Mouse (Mus musculus) CH12.LX (cell line): ENCODE data around the gene Gopc. TPM values are rescaled to one million over a fixed set of nuclear protein-coding genes. Genes with fewer than 3 reads are reported as not detected.
"Not testable (repeated sequence)": the region's sequence is repeated elsewhere in the genome, so short reads cannot be mapped to it uniquely, and the experiment has no call there.

Experiments used
- DNase-seq: peaks from one replicate; pipeline ENCODE4 v3.0.0-alpha.2; 2013; ENCODE audit errors: extremely low read depth
- H3K27ac ChIP-seq: 2 replicates; pipeline ENCODE4 v1.5.1; 2012; ENCODE audit warnings: low read depth, mild to moderate bottlenecking, control low read depth, moderate library complexity; ENCODE audit not compliant: insufficient read depth
- H3K27me3 ChIP-seq: replicated peaks from 2 replicates; pipeline ENCODE3; 2012; ENCODE audit warnings: inconsistent platforms
- H3K36me3 ChIP-seq, 2 experiments: replicated peaks in 1 of 2; 2 replicates each; pipeline versions ENCODE3 to v1.6.1; 2012; ENCODE audit warnings: inconsistent platforms in 1 of 2, low read length in 1 of 2, mild to moderate bottlenecking in 1 of 2, mixed read lengths in 1 of 2, moderate library complexity in 1 of 2; ENCODE audit not compliant: control insufficient read depth in 1 of 2, insufficient read depth in 1 of 2
- H3K4me1 ChIP-seq, 2 experiments: 2 replicates each; pipeline ENCODE4 v1.6.1; 2012; ENCODE audit warnings: inconsistent platforms in 1 of 2, moderate library complexity in 1 of 2; ENCODE audit not compliant: insufficient read depth in 2 of 2, control insufficient read depth in 1 of 2
- H3K4me2 ChIP-seq: 2 replicates; pipeline ENCODE4 v1.6.1; 2012; ENCODE audit warnings: low read depth, mild to moderate bottlenecking, control low read depth; ENCODE audit not compliant: poor library complexity, insufficient read depth, severe bottlenecking
- H3K4me3 ChIP-seq, 3 experiments: fragments of 150-350 bp in 1 of 3; sonication (generic) in 1 of 3; replicated peaks in 1 of 3; 2 replicates each; pipeline versions ENCODE3 to v1.5.1; 2011 to 2012; ENCODE audit warnings: low read depth in 2 of 3, low read length in 2 of 3, mild to moderate bottlenecking in 2 of 3, moderate library complexity in 2 of 3, control low read depth in 1 of 3, improper control_type of control experiment in 1 of 3, inconsistent platforms in 1 of 3, mixed read lengths in 1 of 3; ENCODE audit not compliant: poor library complexity in 1 of 3
- H3K79me2 ChIP-seq: replicated peaks from 2 replicates; pipeline ENCODE4 v1.6.1; 2012; ENCODE audit warnings: mild to moderate bottlenecking, moderate library complexity; ENCODE audit not compliant: control insufficient read depth, poor library complexity, insufficient read depth, severe bottlenecking; ENCODE audit errors: extremely low read depth
- H3K9ac ChIP-seq: 2 replicates; pipeline ENCODE4 v1.6.1; 2012; ENCODE audit warnings: low read depth, mild to moderate bottlenecking, control low read depth, moderate library complexity; ENCODE audit not compliant: insufficient read depth
- H3K9me3 ChIP-seq: replicated peaks from 2 replicates; pipeline ENCODE3; 2012; ENCODE audit warnings: low read length, inconsistent platforms, mixed read lengths
- BHLHE40 ChIP-seq: IDR thresholded peaks from 2 replicates; pipeline ENCODE4 v1.6.1; 2011; ENCODE audit warnings: mild to moderate bottlenecking, low read depth, low read length, improper control_type of control experiment
- CHD2 ChIP-seq: IDR thresholded peaks from 2 replicates; pipeline ENCODE4 v1.6.1; 2011; ENCODE audit warnings: low read length, improper control_type of control experiment
- E2F4 ChIP-seq: IDR thresholded peaks from 2 replicates; pipeline ENCODE4 v1.6.1; 2011; ENCODE audit warnings: low read depth, low read length, improper control_type of control experiment; ENCODE audit not compliant: insufficient replicate concordance
- EP300 ChIP-seq: IDR thresholded peaks from 2 replicates; pipeline ENCODE4 v1.6.1; 2011; ENCODE audit warnings: low read length, improper control_type of control experiment
- ETS1 ChIP-seq: conservative IDR thresholded peaks from 2 replicates; pipeline ENCODE4 v1.6.1; 2012; ENCODE audit warnings: low read depth, mild to moderate bottlenecking, inconsistent platforms, low read length, improper control_type of control experiment, moderate library complexity
- IRF4 ChIP-seq: IDR thresholded peaks from 2 replicates; pipeline ENCODE4 v1.6.1; 2014; ENCODE audit warnings: low read depth, mild to moderate bottlenecking, inconsistent platforms, low read length, improper control_type of control experiment
- JUND ChIP-seq: conservative IDR thresholded peaks from 2 replicates; pipeline ENCODE4 v1.6.1; 2011; ENCODE audit warnings: low read depth, low read length, improper control_type of control experiment
- MAFK ChIP-seq: IDR thresholded peaks from 2 replicates; pipeline ENCODE4 v1.6.1; 2011; ENCODE audit warnings: low read length, improper control_type of control experiment; ENCODE audit not compliant: insufficient replicate concordance
- MAX ChIP-seq: IDR thresholded peaks from 2 replicates; pipeline ENCODE4 v1.6.1; 2011; ENCODE audit warnings: low read length, improper control_type of control experiment
- MXI1 ChIP-seq: IDR thresholded peaks from 2 replicates; pipeline ENCODE4 v1.6.1; 2011; ENCODE audit warnings: mild to moderate bottlenecking, low read depth, low read length, improper control_type of control experiment
- NELFE ChIP-seq: IDR thresholded peaks from 2 replicates; pipeline ENCODE4 v1.6.1; 2011; ENCODE audit warnings: low read depth, low read length, improper control_type of control experiment
- PAX5 ChIP-seq: IDR thresholded peaks from 2 replicates; pipeline ENCODE4 v1.6.1; 2012; ENCODE audit warnings: low read length, inconsistent platforms, mixed read lengths
- SIN3A ChIP-seq: IDR thresholded peaks from 2 replicates; pipeline ENCODE4 v1.6.1; 2012; ENCODE audit warnings: low read length, improper control_type of control experiment, inconsistent platforms
- TBP ChIP-seq: conservative IDR thresholded peaks from 2 replicates; pipeline ENCODE4 v1.6.1; 2011; ENCODE audit warnings: low read depth, low read length, improper control_type of control experiment
- TCF12 ChIP-seq: IDR thresholded peaks from 2 replicates; pipeline ENCODE4 v1.6.1; 2014; ENCODE audit warnings: low read depth, mild to moderate bottlenecking, inconsistent platforms, low read length, improper control_type of control experiment
- USF2 ChIP-seq: conservative IDR thresholded peaks from 2 replicates; pipeline ENCODE4 v1.6.1; 2011; ENCODE audit warnings: low read depth, low read length, improper control_type of control experiment
- ZKSCAN1 ChIP-seq: IDR thresholded peaks from 2 replicates; pipeline ENCODE4 v1.6.1; 2012; ENCODE audit warnings: low read depth, inconsistent platforms, low read length, improper control_type of control experiment, borderline replicate concordance
- dilution Hi-C: fragments of 300-500 bp; cut with MboI; formaldehyde crosslinking; loops from 2 replicates; pipeline ENCODE4 v1.14.3; 2020; ENCODE audit warnings: low sequenced_read_pairs; ENCODE audit not compliant: extremely low pct_unique_long_range_greater_than_20kb, extremely low pct_ligation_motif_present
- in situ Hi-C: fragments of 300-500 bp; cut with MboI; formaldehyde crosslinking; loops from 3 replicates; pipeline ENCODE4 v1.14.3; 2019; ENCODE audit warnings: low sequenced_read_pairs, low pct_ligation_motif_present, low pct_unique_long_range_greater_than_20kb, mixed read lengths
- polyA plus RNA-seq: library from polyadenylated mRNA; unstranded; fragments of >175 nt; gene quantifications from 2 replicates; pipeline ENCODE4 v1.2.1, GENCODE M21; 2012; ENCODE audit warnings: low read depth; ENCODE audit not compliant: insufficient read length
- total RNA-seq, 2 experiments: library from RNA; depleted of rRNA; stranded (reverse); fragments of 300-350 nt in 1 of 2; fragments of >200 nt in 1 of 2; gene quantifications; 2 replicates each; pipeline ENCODE4 v1.2.3; 2012 to 2014

The Gopc gene
- total and polyA plus RNA-seq, 3 experiments, result 9.8 to 17.6 (median 13.1) TPM

DNA sequence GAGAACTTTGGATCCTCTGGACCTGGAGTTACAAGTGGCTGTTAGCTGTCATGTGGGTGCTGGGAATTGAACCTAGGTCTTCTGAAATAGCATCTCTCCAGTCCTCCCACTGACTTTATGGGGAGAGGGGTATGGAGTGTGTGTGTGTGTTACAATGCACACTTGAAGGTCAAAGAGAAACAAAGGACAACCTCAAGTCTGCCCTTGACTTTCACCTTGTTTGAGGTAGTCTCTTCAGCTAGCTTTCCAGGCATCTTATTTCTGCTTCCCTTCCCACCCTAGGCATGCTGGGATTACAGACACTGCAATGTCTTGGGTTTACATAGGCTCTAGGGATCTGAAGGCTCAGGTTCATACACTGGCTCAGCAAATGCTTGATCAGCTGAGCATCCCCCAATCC lies 79.7 kb downstream of the Gopc start:
- Histone ChIP-seq H3K4me3 (no peak overlapping the region), H3K4me1 (no peaks in the 10 kb centered on the region), H3K36me3 (peaks cover 0 to 2% of the 10 kb centered on the region in 2 experiments), H3K9me3 (no peaks in the 10 kb centered on the region), H3K27ac (no peak overlapping the region), H3K27me3 (no peaks in the 10 kb centered on the region), H3K79me2 (no peaks in the 10 kb centered on the region), H3K9ac (no peak overlapping the region), H3K4me2 (no peak overlapping the region)
- in situ Hi-C loops (no loop called here), dilution Hi-C loops (no loop called here)
- no peak for DNase-seq
- TF ChIP-seq NELFE (no peak), JUND (no peak), MAX (no peak), ETS1 (no peak), PAX5 (no peak), SIN3A (no peak), MXI1 (no peak), BHLHE40 (no peak), CHD2 (no peak), MAFK (no peak), EP300 (no peak), IRF4 (no peak)

DNA sequence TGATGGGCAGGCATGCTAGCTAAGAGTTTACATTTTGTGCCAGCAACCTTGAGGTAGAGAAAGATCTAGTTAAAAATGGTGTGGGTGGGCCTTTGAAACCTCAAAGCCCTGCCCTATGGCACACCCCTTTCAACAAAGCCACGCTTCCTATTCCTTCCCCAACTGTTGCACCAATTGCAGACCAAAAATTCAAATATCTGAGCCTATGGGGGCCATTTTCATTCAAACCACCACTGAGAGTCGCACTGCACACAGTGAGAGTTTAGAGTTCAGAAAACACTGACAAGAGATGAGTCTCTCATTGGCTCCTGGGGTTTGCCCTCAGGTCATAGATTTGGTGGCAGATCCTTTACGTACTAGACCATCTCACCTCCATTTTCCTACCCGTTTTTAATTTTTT lies 80.2 kb downstream of the Gopc start:
- Histone ChIP-seq H3K9me3 (no peaks in the 10 kb centered on the region), H3K4me2 (no peak overlapping the region), H3K4me1 (no peaks in the 10 kb centered on the region), H3K79me2 (no peaks in the 10 kb centered on the region), H3K4me3 (no peak overlapping the region), H3K27me3 (no peaks in the 10 kb centered on the region), H3K9ac (no peak overlapping the region), H3K36me3 (peaks cover 0 to 2% of the 10 kb centered on the region in 2 experiments), H3K27ac (no peak overlapping the region)
- dilution Hi-C loops (no loop called here), in situ Hi-C loops (no loop called here)
- no peak for DNase-seq
- no peak for TF ChIP-seq ZKSCAN1
- no peak for TF ChIP-seq TCF12
- no peak for TF ChIP-seq E2F4
- no peak for TF ChIP-seq BHLHE40
- TF ChIP-seq TBP, result no peak
- TF ChIP-seq USF2, result no peak

DNA sequence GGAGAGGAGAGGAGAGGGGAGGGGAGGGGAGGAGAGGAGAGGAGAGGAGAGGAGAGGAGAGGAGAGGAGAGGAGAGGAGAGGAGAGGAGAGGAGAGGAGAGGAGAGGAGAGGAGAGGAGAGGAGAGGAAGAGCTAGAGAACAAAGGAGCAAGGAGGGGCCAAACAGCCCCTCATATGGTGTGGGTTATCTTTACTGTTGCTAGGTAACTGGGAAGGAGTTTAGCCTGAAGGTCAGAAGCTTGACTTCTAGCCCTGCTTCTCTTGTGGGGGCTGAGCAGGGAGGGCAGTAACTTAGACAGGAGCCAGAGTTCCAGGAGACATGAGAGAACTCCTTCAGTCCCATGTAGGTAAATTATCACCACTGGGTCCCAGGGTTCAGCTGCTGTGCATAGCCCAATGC lies 83.4 kb downstream of the Gopc start:
- H3K27me3 ChIP-seq, H3K36me3 ChIP-seq, DNase-seq, H3K4me1 ChIP-seq, H3K9ac ChIP-seq, H3K9me3 ChIP-seq, H3K79me2 ChIP-seq, in situ Hi-C loops, dilution Hi-C loops, H3K4me2 ChIP-seq, H3K27ac ChIP-seq, H3K4me3 ChIP-seq: not testable (repeated sequence)
